Mouse (Mus musculus) heart, adult 8-10 months (tissue): ENCODE data around the gene Tlr4. TPM values are rescaled to one million over a fixed set of nuclear protein-coding genes. Genes with fewer than 3 reads are reported as not detected.
A peak's percentile ranks its signal among the peaks of the same experiment; 100 is the strongest.

ENCODE experiments used
- DNase-seq: peaks from one replicate; pipeline ENCODE4 v3.0.0; 2022; ENCODE audit warnings: low spot score
- total RNA-seq, 4 experiments: library from RNA; stranded (reverse); gene quantifications; 2 replicates each; pipeline ENCODE4 v1.2.4; 2022

Gene Tlr4
- total RNA-seq, result 10 to 100 TPM; 15.3 to 30.1 (median 20.8) TPM

DNA sequence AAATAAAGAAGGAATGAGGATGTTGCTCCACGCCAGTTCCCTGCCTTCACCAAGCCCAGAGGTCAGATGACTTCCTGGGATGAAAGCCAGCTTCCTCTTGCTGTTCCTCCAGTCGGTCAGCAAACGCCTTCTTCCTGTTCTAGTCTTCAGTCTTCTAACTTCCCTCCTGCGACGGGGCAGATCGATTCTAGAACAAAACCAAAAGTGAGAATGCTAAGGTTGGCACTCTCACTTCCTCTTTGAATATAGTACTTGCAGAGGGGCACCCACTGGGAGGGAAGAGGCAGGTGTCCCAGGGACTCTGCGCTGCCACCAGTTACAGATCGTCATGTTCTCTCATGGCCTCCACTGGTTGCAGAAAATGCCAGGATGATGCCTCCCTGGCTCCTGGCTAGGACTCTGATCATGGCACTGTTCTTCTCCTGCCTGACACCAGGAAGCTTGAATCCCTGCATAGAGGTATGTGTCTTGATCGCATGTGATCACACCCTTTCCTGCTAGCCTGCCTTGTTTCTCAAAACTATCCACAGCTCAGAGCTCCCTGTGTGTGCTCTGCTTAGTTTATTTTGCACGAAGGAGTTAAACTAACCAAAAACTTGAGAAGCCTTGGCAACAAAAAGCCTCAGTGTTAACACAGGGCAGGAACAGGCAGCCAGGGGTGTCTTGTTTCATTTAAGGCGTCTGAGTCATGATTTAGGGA is at the start of gene Tlr4:
TSS of gene Tlr4 (plus strand) at position 122 of the 700 bp plus-strand sequence.
- DNase-seq, result peak; percentile 94

DNA sequence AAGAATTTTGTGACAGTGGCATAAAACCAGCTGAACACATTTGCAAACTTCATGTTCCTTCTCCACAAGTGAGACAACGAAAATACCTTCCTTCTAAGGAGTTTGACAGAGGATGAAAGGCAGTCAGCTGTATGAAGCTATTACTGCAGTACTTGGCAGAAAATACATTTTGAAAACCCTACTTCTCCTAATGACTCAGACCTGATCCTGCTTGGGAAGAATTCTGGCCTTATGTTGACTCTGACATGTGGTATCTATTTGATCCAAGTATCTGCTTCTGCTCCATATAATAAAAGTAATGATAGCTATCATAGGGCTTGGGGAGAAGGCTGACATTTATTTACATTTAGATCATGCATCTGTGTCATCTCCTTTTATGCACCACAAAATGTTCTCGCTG is 33.1 kb upstream of the Tlr4 start:
- no peak for DNase-seq

GRCm38 (mm10) chr4:66796683-66797082 is 30.7 kb upstream of the Tlr4 start:
- no peak for DNase-seq

- no peak for DNase-seq
These were observed 22.7 kb upstream of the Tlr4 start for GRCm38 (mm10) chr4:66804552-66805301.

GRCm38 (mm10) chr4:66805747-66806146 is 21.6 kb upstream of the Tlr4 start:
- no peak for DNase-seq

GRCm38 (mm10) chr4:66816364-66817026 is 10.9 kb upstream of the Tlr4 start:
- no peak for DNase-seq

DNA sequence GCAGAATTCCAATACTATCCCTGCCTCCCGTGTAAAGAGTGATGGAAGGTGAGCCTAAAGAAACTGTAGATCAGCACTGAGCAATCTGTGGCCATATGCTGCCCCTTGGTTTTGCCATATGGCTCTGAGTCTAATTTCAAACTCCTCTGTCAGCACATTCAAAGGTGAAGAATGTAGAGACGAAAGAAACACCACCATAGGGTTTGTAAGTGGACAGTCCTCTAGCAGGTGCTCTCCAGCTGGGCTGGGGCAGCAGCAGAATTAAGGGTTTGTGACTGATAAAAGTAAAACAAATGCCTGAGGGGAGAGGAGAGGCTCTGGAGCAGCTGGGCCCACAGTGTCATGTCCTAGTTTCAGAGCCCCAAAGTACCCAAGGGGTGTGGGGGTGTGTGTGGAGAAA is 6.2 kb upstream of the Tlr4 start:
- no peak for DNase-seq

DNA sequence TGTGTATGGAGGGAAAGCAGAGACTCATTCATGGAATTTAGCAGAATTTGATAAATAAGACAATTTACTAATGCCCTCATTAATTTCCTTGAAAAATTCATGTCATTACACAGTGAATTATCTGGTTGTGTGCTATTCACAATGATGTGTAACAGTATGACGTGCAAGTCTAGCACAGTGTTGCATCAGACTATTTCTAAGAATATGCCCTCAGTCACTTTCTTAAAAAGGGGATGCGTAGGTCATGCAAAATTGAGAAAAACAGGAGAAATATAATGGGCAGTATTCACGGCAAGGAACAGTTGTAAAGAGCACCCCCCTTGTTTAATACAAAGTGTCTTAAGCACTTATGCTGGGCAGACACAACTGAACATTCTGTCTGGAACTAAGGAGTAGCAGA is 5.6 kb upstream of the Tlr4 start:
- DNase-seq, result no peak

- DNase-seq, result peak; percentile 17
These were observed 832 bp downstream of the Tlr4 start for GRCm38 (mm10) chr4:66828163-66828668.

GRCm38 (mm10) chr4:66828686-66829085 is 1.3 kb downstream of the Tlr4 start:
- DNase-seq, result peak; percentile 69

GRCm38 (mm10) chr4:66838071-66838470 is 10.7 kb downstream of the Tlr4 start:
- no peak for DNase-seq

- DNase-seq, result no peak
These were observed 15.9 kb downstream of the Tlr4 start for GRCm38 (mm10) chr4:66843255-66843654.

- DNase-seq, result peak; percentile 7
These were observed 24.6 kb downstream of the Tlr4 start for GRCm38 (mm10) chr4:66852011-66852410.

GRCm38 (mm10) chr4:66856992-66857391 is 29.6 kb downstream of the Tlr4 start:
- no peak for DNase-seq

DNA sequence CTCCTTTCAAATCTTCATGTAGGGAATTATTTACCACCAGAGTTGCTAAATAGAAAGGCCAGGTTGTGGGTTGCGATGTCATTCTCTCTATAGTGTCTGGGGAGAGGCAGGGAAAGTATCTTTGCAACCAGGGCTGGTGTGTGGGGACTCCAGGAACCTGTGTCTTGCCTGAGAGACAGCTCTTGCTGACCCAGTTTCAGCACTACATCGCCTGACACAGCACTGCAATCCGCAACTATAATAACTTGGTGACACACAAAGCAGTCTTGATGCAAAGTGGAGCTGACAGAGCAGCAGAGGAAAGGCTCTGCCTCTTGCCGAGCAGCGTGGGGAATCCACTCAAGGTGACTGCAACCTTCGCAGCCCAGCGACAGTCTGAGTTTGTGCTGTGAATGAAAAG is 42.5 kb downstream of the Tlr4 start:
- no peak for DNase-seq

DNA sequence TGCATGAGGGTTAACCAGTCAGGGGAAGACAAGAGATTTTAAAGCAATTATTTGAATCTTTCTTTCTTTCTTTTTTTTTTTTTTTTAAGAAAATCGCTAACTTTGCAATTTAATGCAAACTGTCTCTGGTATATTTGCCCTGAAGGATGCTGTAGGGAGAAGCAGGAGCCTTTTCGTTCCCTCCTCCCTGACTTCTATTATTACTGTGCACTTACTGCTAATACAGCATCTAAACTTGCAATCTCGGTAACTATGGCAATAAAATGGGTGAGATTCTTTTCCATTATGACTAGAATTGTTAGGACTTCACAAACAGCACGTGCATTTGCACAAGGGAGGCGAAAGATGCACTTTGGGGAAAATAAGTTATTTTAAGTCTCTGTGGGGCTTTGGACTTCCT is 44.6 kb downstream of the Tlr4 start:
- DNase-seq, result no peak

GRCm38 (mm10) chr4:66873342-66873741 is 46.0 kb downstream of the Tlr4 start:
- no peak for DNase-seq

GRCm38 (mm10) chr4:66875751-66876150 is 48.4 kb downstream of the Tlr4 start:
- DNase-seq, result no peak

- no peak for DNase-seq
These were observed 50.2 kb downstream of the Tlr4 start for GRCm38 (mm10) chr4:66877609-66878008.

DNA sequence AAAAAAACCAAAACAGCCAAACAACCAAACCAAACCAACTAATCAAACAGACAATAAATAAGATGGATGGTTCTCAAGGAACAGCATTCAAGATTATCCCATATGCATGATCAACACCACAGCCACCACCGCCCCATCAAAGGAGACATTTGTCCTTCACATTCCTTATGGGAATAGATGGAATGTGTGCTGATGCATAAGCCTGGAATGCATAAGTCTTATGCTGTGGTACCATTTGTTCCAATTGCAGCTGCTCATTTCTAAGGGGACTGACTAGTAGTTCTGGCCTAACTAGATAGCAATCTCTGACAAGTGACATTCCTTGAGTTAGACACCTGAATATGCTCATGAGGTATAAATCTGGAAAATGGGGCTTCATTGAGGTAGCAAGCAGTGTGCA is 54.1 kb downstream of the Tlr4 start:
- DNase-seq, result no peak

- no peak for DNase-seq
These were observed 55.9 kb downstream of the Tlr4 start for GRCm38 (mm10) chr4:66883264-66883663.

- peak; percentile 38 for DNase-seq
These were observed 67.2 kb downstream of the Tlr4 start for GRCm38 (mm10) chr4:66894547-66894946.
